Mouse (Mus musculus) limb, embryonic 14.5 days (tissue): Measurements from ENCODE around the gene Ifna15. TPM values are rescaled to one million over a fixed set of nuclear protein-coding genes. Genes with fewer than 3 reads are reported as not detected.

Experiments used
- ATAC-seq: fragments of 200-750 bp; cut with Nextera tagmentation; 2 replicates; pipeline ENCODE4 v1.8.0; 2017; ENCODE audit warnings: low read depth, moderate number of reproducible peaks, moderate TSS enrichment; ENCODE audit not compliant: low FRiP score
- DNase-seq: peaks from one replicate; pipeline ENCODE4 v3.0.0-alpha.2; 2015; ENCODE audit warnings: low spot score
- H3K27ac ChIP-seq: fragments of 300-500 bp; sonication (generic); replicated peaks from 2 replicates; pipeline ENCODE4 v1.5.1; 2014; ENCODE audit warnings: low read depth, mild to moderate bottlenecking, low read length, moderate library complexity, mixed read lengths
- H3K27me3 ChIP-seq: fragments of 300-500 bp; sonication (generic); 2 replicates; pipeline ENCODE4 v1.6.1; 2014; ENCODE audit warnings: low read length, mixed read lengths; ENCODE audit not compliant: control insufficient read depth, insufficient read depth
- H3K36me3 ChIP-seq: fragments of 300-500 bp; sonication (generic); 2 replicates; pipeline ENCODE4 v1.6.1; 2014; ENCODE audit warnings: mild to moderate bottlenecking, low read length, moderate library complexity, mixed read lengths; ENCODE audit not compliant: control insufficient read depth, insufficient read depth
- H3K4me1 ChIP-seq: fragments of 300-500 bp; sonication (generic); 2 replicates; pipeline ENCODE4 v1.6.1; 2014; ENCODE audit warnings: antibody characterized with exemption, low read length, mixed read lengths; ENCODE audit not compliant: control insufficient read depth, insufficient read depth
- H3K4me2 ChIP-seq: fragments of 300-500 bp; sonication (generic); replicated peaks from 2 replicates; pipeline ENCODE4 v1.6.1; 2014; ENCODE audit warnings: low read depth, mild to moderate bottlenecking, low read length, moderate library complexity; ENCODE audit not compliant: severe bottlenecking
- H3K4me3 ChIP-seq: fragments of 300-500 bp; sonication (generic); replicated peaks from 2 replicates; pipeline ENCODE4 v1.5.1; 2014; ENCODE audit warnings: low read length
- H3K9ac ChIP-seq: fragments of 300-500 bp; sonication (generic); 2 replicates; pipeline ENCODE4 v1.6.1; 2014; ENCODE audit warnings: mild to moderate bottlenecking, low read depth, low read length, moderate library complexity; ENCODE audit not compliant: severe bottlenecking
- H3K9me3 ChIP-seq: fragments of 300-500 bp; sonication (generic); 2 replicates; pipeline ENCODE4 v1.6.1; 2016; ENCODE audit warnings: low read length; ENCODE audit not compliant: control insufficient read depth
- POLR2A ChIP-seq: fragments of 200-500 bp; IDR thresholded peaks from 2 replicates; pipeline ENCODE4 v1.8.0; 2012; ENCODE audit warnings: inconsistent platforms, mild to moderate bottlenecking, moderate library complexity, borderline replicate concordance; ENCODE audit not compliant: insufficient read depth, insufficient read length; ENCODE audit errors: extremely low read depth
- WGBS: fragments of 180-500 bp; shearing (Covaris S2); extraction: QIAGEN DNeasy Blood & Tissue Kit; methylation state at CpG from one replicate; pipeline ENCODE4 v1.1.7; 2014; 5-methylcytosine and 5-hydroxymethylcytosine counted together
- polyA plus RNA-seq, 2 experiments: library from polyadenylated mRNA; depleted of rRNA in 1 of 2; stranded (reverse) in 1 of 2; unstranded in 1 of 2; fragments of >200 nt; fragmentation: Nextera tagmentation in 1 of 2; extraction: Ambion mirVana in 1 of 2; gene quantifications; 2 replicates each; pipeline versions ENCODE4 v1.2.1 to v1.2.3; 2012 to 2014

The Ifna15 gene
- polyA plus RNA-seq, 2 experiments = not detected

- 28% methylated on average over 4 of the region's 4 CpGs for WGBS
- 0 out of 2 replicates have a peak, but pooled peaks have one; percentile 30 for ATAC-seq
- Histone ChIP-seq H3K9me3 (no peaks in the 10 kb centered on the region), H3K4me1 (no peaks in the 10 kb centered on the region), H3K4me2 (no peak overlapping the region), H3K36me3 (no peaks in the 10 kb centered on the region), H3K27ac (no peak overlapping the region), H3K4me3 (no peak overlapping the region), H3K9ac (no peak overlapping the region), H3K27me3 (no peaks in the 10 kb centered on the region)
- DNase-seq = peak; percentile 51
- TF ChIP-seq POLR2A = no peak
These were observed 42.3 kb downstream of the Ifna15 start for GRCm38 (mm10) chr4:88515711-88516211.

- H3K4me3 ChIP-seq = no peak overlapping the region
- H3K27me3 ChIP-seq = no peaks in the 10 kb centered on the region
- no peaks in the 10 kb centered on the region for H3K36me3 ChIP-seq
- TF ChIP-seq POLR2A = no peak
- no peaks in the 10 kb centered on the region for H3K9me3 ChIP-seq
- no peak overlapping the region for H3K9ac ChIP-seq
- H3K4me1 ChIP-seq = no peaks in the 10 kb centered on the region
- WGBS = 65% methylated on average over 2 of the region's 2 CpGs
- no peak overlapping the region for H3K27ac ChIP-seq
- no peak overlapping the region for H3K4me2 ChIP-seq
- no peak for ATAC-seq
- DNase-seq = no peak
These were observed 42.8 kb downstream of the Ifna15 start for GRCm38 (mm10) chr4:88515250-88515649.

- no peaks in the 10 kb centered on the region for H3K27me3 ChIP-seq
- DNase-seq (peak; percentile 31), ATAC-seq (no peak)
- no peak overlapping the region for H3K27ac ChIP-seq
- no peaks in the 10 kb centered on the region for H3K9me3 ChIP-seq
- WGBS = 47% methylated on average over 4 of the region's 4 CpGs
- H3K4me1 ChIP-seq = no peaks in the 10 kb centered on the region
- no peaks in the 10 kb centered on the region for H3K36me3 ChIP-seq
- H3K9ac ChIP-seq = no peak overlapping the region
- no peak overlapping the region for H3K4me3 ChIP-seq
- H3K4me2 ChIP-seq = no peak overlapping the region
- TF ChIP-seq POLR2A = no peak
These were observed 43.6 kb downstream of the Ifna15 start for GRCm38 (mm10) chr4:88514403-88514802.

GRCm38 (mm10) chr4:88513743-88514142, 44.3 kb downstream of the Ifna15 start:
- DNase-seq = no peak
- no peak overlapping the region for H3K9ac ChIP-seq
- no peak for ATAC-seq
- H3K4me3 ChIP-seq = no peak overlapping the region
- no peak for TF ChIP-seq POLR2A
- 99% methylated on average over 4 of the region's 4 CpGs for WGBS
- H3K27me3 ChIP-seq = no peaks in the 10 kb centered on the region
- no peak overlapping the region for H3K27ac ChIP-seq
- no peak overlapping the region for H3K4me2 ChIP-seq
- no peaks in the 10 kb centered on the region for H3K36me3 ChIP-seq
- no peaks in the 10 kb centered on the region for H3K9me3 ChIP-seq
- H3K4me1 ChIP-seq = no peaks in the 10 kb centered on the region

Other genes with a start within 250 kb of the Ifna15 start
- gene Hacd4, start 119.3 kb downstream of the Ifna15 start, polyA plus RNA-seq (2012; rRNA removed) = 3.4 and 3.6 TPM in 2 replicates
- 10.9 and 12.5 TPM in 2 replicates for gene Hacd4, start 119.3 kb downstream of the Ifna15 start, polyA plus RNA-seq (2014; fragmentation: Nextera tagmentation; extraction: Ambion mirVana)
- 0.10 TPM in 1 of 2 replicates, not detected in the other for gene Ifnb1, start 35.5 kb downstream of the Ifna15 start, polyA plus RNA-seq (2012; rRNA removed)
- gene Ifnb1, start 35.5 kb downstream of the Ifna15 start, polyA plus RNA-seq (2014; fragmentation: Nextera tagmentation; extraction: Ambion mirVana) = not detected in 2 replicates
- gene Ifna14, start 13.6 kb upstream of the Ifna15 start, polyA plus RNA-seq (2012; rRNA removed) = not detected in 2 replicates
- gene Ifna14, start 13.6 kb upstream of the Ifna15 start, polyA plus RNA-seq (2014; fragmentation: Nextera tagmentation; extraction: Ambion mirVana) = not detected in 2 replicates
- not detected in 2 replicates for gene Ifna9, start 34.1 kb upstream of the Ifna15 start, polyA plus RNA-seq (2012; rRNA removed)
- not detected in 2 replicates for gene Ifna9, start 34.1 kb upstream of the Ifna15 start, polyA plus RNA-seq (2014; fragmentation: Nextera tagmentation; extraction: Ambion mirVana)
- not detected in 2 replicates for gene Ifna12, start 45.1 kb upstream of the Ifna15 start, polyA plus RNA-seq (2012; rRNA removed)
- not detected in 2 replicates for gene Ifna12, start 45.1 kb upstream of the Ifna15 start, polyA plus RNA-seq (2014; fragmentation: Nextera tagmentation; extraction: Ambion mirVana)
- not detected in 2 replicates for gene C87499, start 76.2 kb upstream of the Ifna15 start, polyA plus RNA-seq (2012; rRNA removed)
- gene C87499, start 76.2 kb upstream of the Ifna15 start, polyA plus RNA-seq (2014; fragmentation: Nextera tagmentation; extraction: Ambion mirVana) = not detected in 2 replicates
- not detected in 2 replicates for gene Ifna13, start 86.2 kb upstream of the Ifna15 start, polyA plus RNA-seq (2012; rRNA removed)
- not detected in 2 replicates for gene Ifna13, start 86.2 kb upstream of the Ifna15 start, polyA plus RNA-seq (2014; fragmentation: Nextera tagmentation; extraction: Ambion mirVana)
- not detected in 2 replicates for gene Ifna16, start 118.7 kb upstream of the Ifna15 start, polyA plus RNA-seq (2012; rRNA removed)
- gene Ifna16, start 118.7 kb upstream of the Ifna15 start, polyA plus RNA-seq (2014; fragmentation: Nextera tagmentation; extraction: Ambion mirVana) = not detected in 2 replicates
- gene Ifna2, start 125.7 kb upstream of the Ifna15 start, polyA plus RNA-seq (2012; rRNA removed) = not detected in 2 replicates
- gene Ifna2, start 125.7 kb upstream of the Ifna15 start, polyA plus RNA-seq (2014; fragmentation: Nextera tagmentation; extraction: Ambion mirVana) = not detected in 2 replicates
- gene Ifnab, start 133.1 kb upstream of the Ifna15 start, polyA plus RNA-seq (2012; rRNA removed) = 0.09 TPM in 1 of 2 replicates, not detected in the other
- gene Ifnab, start 133.1 kb upstream of the Ifna15 start, polyA plus RNA-seq (2014; fragmentation: Nextera tagmentation; extraction: Ambion mirVana) = not detected in 2 replicates
- 0.63 and 0.86 TPM in 2 replicates for gene Gm26566, start 163.6 kb upstream of the Ifna15 start, polyA plus RNA-seq (2012; rRNA removed)
- gene Gm26566, start 163.6 kb upstream of the Ifna15 start, polyA plus RNA-seq (2014; fragmentation: Nextera tagmentation; extraction: Ambion mirVana) = 0.70 and 2.0 TPM in 2 replicates
- gene Klhl9, start 164.2 kb upstream of the Ifna15 start, polyA plus RNA-seq (2012; rRNA removed) = 41.4 and 41.6 TPM in 2 replicates
- 127 and 137 TPM in 2 replicates for gene Klhl9, start 164.2 kb upstream of the Ifna15 start, polyA plus RNA-seq (2014; fragmentation: Nextera tagmentation; extraction: Ambion mirVana)
- gene Gm13271, start 196.6 kb upstream of the Ifna15 start, polyA plus RNA-seq (2012; rRNA removed) = not detected in 2 replicates
- gene Gm13271, start 196.6 kb upstream of the Ifna15 start, polyA plus RNA-seq (2014; fragmentation: Nextera tagmentation; extraction: Ambion mirVana) = not detected in 2 replicates
- 0.13 and 0.24 TPM in 2 replicates for gene Gm13283, start 201.9 kb upstream of the Ifna15 start, polyA plus RNA-seq (2012; rRNA removed)
- gene Gm13283, start 201.9 kb upstream of the Ifna15 start, polyA plus RNA-seq (2014; fragmentation: Nextera tagmentation; extraction: Ambion mirVana) = 0.21 TPM in 1 of 2 replicates, not detected in the other
- not detected in 2 replicates for gene Gm13290, start 215.6 kb upstream of the Ifna15 start, polyA plus RNA-seq (2012; rRNA removed)
- 0.33 and 0.48 TPM in 2 replicates for gene Gm13290, start 215.6 kb upstream of the Ifna15 start, polyA plus RNA-seq (2014; fragmentation: Nextera tagmentation; extraction: Ambion mirVana)
- not detected in 2 replicates for gene Gm13289, start 218.7 kb upstream of the Ifna15 start, polyA plus RNA-seq (2012; rRNA removed)
- gene Gm13289, start 218.7 kb upstream of the Ifna15 start, polyA plus RNA-seq (2014; fragmentation: Nextera tagmentation; extraction: Ambion mirVana) = not detected in 2 replicates
- gene Gm13272, start 221.6 kb upstream of the Ifna15 start, polyA plus RNA-seq (2012; rRNA removed) = 0.16 TPM in 1 of 2 replicates, not detected in the other
- gene Gm13272, start 221.6 kb upstream of the Ifna15 start, polyA plus RNA-seq (2014; fragmentation: Nextera tagmentation; extraction: Ambion mirVana) = not detected in 2 replicates
- gene Ifnz, start 223.9 kb upstream of the Ifna15 start, polyA plus RNA-seq (2012; rRNA removed) = 0.10 and 0.17 TPM in 2 replicates
- 0.25 TPM in 1 of 2 replicates, not detected in the other for gene Ifnz, start 223.9 kb upstream of the Ifna15 start, polyA plus RNA-seq (2014; fragmentation: Nextera tagmentation; extraction: Ambion mirVana)
- gene Gm13276, start 227.5 kb upstream of the Ifna15 start, polyA plus RNA-seq (2012; rRNA removed) = 0.14 and 0.44 TPM in 2 replicates
- not detected in 2 replicates for gene Gm13276, start 227.5 kb upstream of the Ifna15 start, polyA plus RNA-seq (2014; fragmentation: Nextera tagmentation; extraction: Ambion mirVana)
- not detected in 2 replicates for gene Gm13277, start 230.4 kb upstream of the Ifna15 start, polyA plus RNA-seq (2012; rRNA removed)
- gene Gm13277, start 230.4 kb upstream of the Ifna15 start, polyA plus RNA-seq (2014; fragmentation: Nextera tagmentation; extraction: Ambion mirVana) = not detected in 2 replicates
- not detected in 2 replicates for gene Gm13278, start 233.3 kb upstream of the Ifna15 start, polyA plus RNA-seq (2012; rRNA removed)
- gene Gm13278, start 233.3 kb upstream of the Ifna15 start, polyA plus RNA-seq (2014; fragmentation: Nextera tagmentation; extraction: Ambion mirVana) = not detected in 2 replicates
- 0.47 TPM in 1 of 2 replicates, not detected in the other for gene Gm13275, start 236.2 kb upstream of the Ifna15 start, polyA plus RNA-seq (2012; rRNA removed)
- not detected in 2 replicates for gene Gm13275, start 236.2 kb upstream of the Ifna15 start, polyA plus RNA-seq (2014; fragmentation: Nextera tagmentation; extraction: Ambion mirVana)
- not detected in 2 replicates for gene Gm13279, start 239.2 kb upstream of the Ifna15 start, polyA plus RNA-seq (2012; rRNA removed)
- gene Gm13279, start 239.2 kb upstream of the Ifna15 start, polyA plus RNA-seq (2014; fragmentation: Nextera tagmentation; extraction: Ambion mirVana) = not detected in 2 replicates
- not detected in 2 replicates for gene Gm13285, start 241.4 kb upstream of the Ifna15 start, polyA plus RNA-seq (2012; rRNA removed)
- 0.65 and 1.3 TPM in 2 replicates for gene Gm13285, start 241.4 kb upstream of the Ifna15 start, polyA plus RNA-seq (2014; fragmentation: Nextera tagmentation; extraction: Ambion mirVana)
- gene Gm13287, start 245.0 kb upstream of the Ifna15 start, polyA plus RNA-seq (2012; rRNA removed) = 0.47 TPM in 1 of 2 replicates, not detected in the other
- not detected in 2 replicates for gene Gm13287, start 245.0 kb upstream of the Ifna15 start, polyA plus RNA-seq (2014; fragmentation: Nextera tagmentation; extraction: Ambion mirVana)
- gene Gm13288, start 247.3 kb upstream of the Ifna15 start, polyA plus RNA-seq (2012; rRNA removed) = 0.04 and 0.09 TPM in 2 replicates
- gene Gm13288, start 247.3 kb upstream of the Ifna15 start, polyA plus RNA-seq (2014; fragmentation: Nextera tagmentation; extraction: Ambion mirVana) = not detected in 2 replicates